Mouse (Mus musculus) embryonic facial prominence, embryonic 14.5 days (tissue): ENCODE data around the gene Mei4. TPM values are rescaled to one million over a fixed set of nuclear protein-coding genes. Genes with fewer than 3 reads are reported as not detected.

Source experiments
- ATAC-seq: fragments of 200-750 bp; cut with Nextera tagmentation; 2 replicates; pipeline ENCODE4 v1.8.0; 2017; ENCODE audit warnings: low read depth, moderate number of reproducible peaks, moderate TSS enrichment
- DNase-seq: peaks from one replicate; pipeline ENCODE4 v3.0.0-alpha.2; 2015; ENCODE audit warnings: low spot score
- H3K27ac ChIP-seq: fragments of 300-500 bp; sonication (generic); replicated peaks from 2 replicates; pipeline ENCODE4 v1.5.1; 2014; ENCODE audit warnings: low read depth, mild to moderate bottlenecking, low read length, moderate library complexity
- H3K27me3 ChIP-seq: fragments of 300-500 bp; sonication (generic); replicated peaks from 2 replicates; pipeline ENCODE4 v1.6.1; 2014; ENCODE audit warnings: low read length; ENCODE audit not compliant: control insufficient read depth, insufficient read depth
- H3K36me3 ChIP-seq: fragments of 300-500 bp; sonication (generic); 2 replicates; pipeline ENCODE4 v1.6.1; 2014; ENCODE audit warnings: low read length, mixed read lengths; ENCODE audit not compliant: control insufficient read depth, insufficient read depth
- H3K4me1 ChIP-seq: fragments of 300-500 bp; sonication (generic); 2 replicates; pipeline ENCODE4 v1.6.1; 2014; ENCODE audit warnings: antibody characterized with exemption, low read length; ENCODE audit not compliant: control insufficient read depth, insufficient read depth
- H3K4me2 ChIP-seq: fragments of 300-500 bp; sonication (generic); 2 replicates; pipeline ENCODE4 v1.6.1; 2014; ENCODE audit warnings: low read depth, mild to moderate bottlenecking, low read length, moderate library complexity, mixed read lengths
- H3K4me3 ChIP-seq: fragments of 300-500 bp; sonication (generic); 2 replicates; pipeline ENCODE4 v1.5.1; 2014; ENCODE audit warnings: low read depth, mild to moderate bottlenecking, low read length
- H3K9ac ChIP-seq: fragments of 300-500 bp; sonication (generic); 2 replicates; pipeline ENCODE4 v1.6.1; 2014; ENCODE audit warnings: low read depth, mild to moderate bottlenecking, low read length, moderate library complexity, mixed read lengths
- H3K9me3 ChIP-seq: fragments of 300-500 bp; sonication (generic); 2 replicates; pipeline ENCODE4 v1.6.1; 2016; ENCODE audit warnings: low read length; ENCODE audit not compliant: control insufficient read depth
- WGBS: fragments of 180-500 bp; shearing (Covaris S2); extraction: QIAGEN DNeasy Blood & Tissue Kit; methylation state at CpG from one replicate; pipeline ENCODE4 v1.1.7; 2014; 5-methylcytosine and 5-hydroxymethylcytosine counted together
- polyA plus RNA-seq: library from polyadenylated mRNA; unstranded; fragments of >200 nt; fragmentation: Nextera tagmentation; extraction: Ambion mirVana; gene quantifications from 2 replicates; pipeline ENCODE4 v1.2.1, GENCODE M21; 2014

Gene Mei4
- polyA plus RNA-seq, 1 experiment from 2014 or later: 1.3 TPM

- Histone ChIP-seq H3K4me2 (no peak overlapping the region), H3K9ac (no peak overlapping the region), H3K9me3 (no peaks in the 10 kb centered on the region), H3K4me3 (no peak overlapping the region), H3K27me3 (no peaks in the 10 kb centered on the region), H3K36me3 (no peaks in the 10 kb centered on the region), H3K27ac (no peak overlapping the region), H3K4me1 (no peaks in the 10 kb centered on the region)
- DNase-seq (peak; percentile 42), ATAC-seq (no peak)
- WGBS: 64% methylated on average over 2 of the region's 2 CpGs
Measured at GRCm38 (mm10) chr9:82044517-82044916, 181.0 kb downstream of the Mei4 start.

GRCm38 (mm10) chr9:82073832-82074231 lies 210.4 kb downstream of the Mei4 start:
- H3K27me3 ChIP-seq: no peaks in the 10 kb centered on the region
- ATAC-seq: no peak
- no peak overlapping the region for H3K4me2 ChIP-seq
- no peak overlapping the region for H3K9ac ChIP-seq
- H3K4me1 ChIP-seq: no peaks in the 10 kb centered on the region
- H3K9me3 ChIP-seq: no peaks in the 10 kb centered on the region
- WGBS: 59% methylated on average over 1 of the region's 1 CpGs
- no peaks in the 10 kb centered on the region for H3K36me3 ChIP-seq
- no peak for DNase-seq
- H3K27ac ChIP-seq: no peak overlapping the region
- H3K4me3 ChIP-seq: no peak overlapping the region

- ATAC-seq (no peak), DNase-seq (no peak)
- Histone ChIP-seq H3K4me3 (no peak overlapping the region), H3K4me2 (no peak overlapping the region), H3K4me1 (no peaks in the 10 kb centered on the region), H3K9me3 (no peaks in the 10 kb centered on the region), H3K27me3 (no peaks in the 10 kb centered on the region), H3K36me3 (no peaks in the 10 kb centered on the region), H3K27ac (no peak overlapping the region), H3K9ac (no peak overlapping the region)
- WGBS: 90% methylated on average over 2 of the region's 2 CpGs
Measured at GRCm38 (mm10) chr9:82075270-82075669, 211.8 kb downstream of the Mei4 start.

- Histone ChIP-seq H3K9me3 (no peaks in the 10 kb centered on the region), H3K36me3 (no peaks in the 10 kb centered on the region), H3K27me3 (no peaks in the 10 kb centered on the region), H3K4me2 (no peak overlapping the region), H3K9ac (no peak overlapping the region), H3K4me3 (no peak overlapping the region), H3K27ac (no peak overlapping the region), H3K4me1 (no peaks in the 10 kb centered on the region)
- ATAC-seq (no peak), DNase-seq (no peak)
- WGBS: 79% methylated on average over 3 of the region's 3 CpGs
Measured at GRCm38 (mm10) chr9:82096409-82096808, 232.9 kb downstream of the Mei4 start.

GRCm38 (mm10) chr9:82114865-82115264 lies 251.4 kb downstream of the Mei4 start:
- no peak for ATAC-seq
- 89% methylated on average over 2 of the region's 2 CpGs for WGBS

GRCm38 (mm10) chr9:82136119-82136518 lies 272.6 kb downstream of the Mei4 start:
- DNase-seq (no peak), ATAC-seq (no peak)
- Histone ChIP-seq H3K27ac (no peak overlapping the region), H3K4me1 (no peaks in the 10 kb centered on the region), H3K9ac (no peak overlapping the region), H3K4me3 (no peak overlapping the region), H3K27me3 (no peaks in the 10 kb centered on the region), H3K4me2 (no peak overlapping the region), H3K36me3 (no peaks in the 10 kb centered on the region), H3K9me3 (no peaks in the 10 kb centered on the region)

More at GRCm38 (mm10) chr9:82114865-82115264, 251.4 kb downstream of the Mei4 start:
- Histone ChIP-seq H3K27me3 (no peaks in the 10 kb centered on the region), H3K4me2 (no peak overlapping the region), H3K4me1 (no peaks in the 10 kb centered on the region), H3K27ac (no peak overlapping the region), H3K9me3 (no peaks in the 10 kb centered on the region), H3K36me3 (no peaks in the 10 kb centered on the region), H3K9ac (no peak overlapping the region), H3K4me3 (no peak overlapping the region)
- peak; percentile 1 for DNase-seq

GRCm38 (mm10) chr9:82160143-82160542 lies 296.7 kb downstream of the Mei4 start:
- WGBS: 15% methylated on average over 9 of the region's 9 CpGs
- no peaks in the 10 kb centered on the region for H3K9me3 ChIP-seq
- H3K9ac ChIP-seq: peak overlapping the region; percentile 31; the same call in 1 of the 2 replicates
- H3K4me2 ChIP-seq: peak overlapping the region; percentile 47
- H3K27ac ChIP-seq: no peak overlapping the region
- no peaks in the 10 kb centered on the region for H3K27me3 ChIP-seq
- peak overlapping the region; percentile 18 for H3K4me3 ChIP-seq
- no peaks in the 10 kb centered on the region for H3K36me3 ChIP-seq
- no peak for ATAC-seq
- peak; percentile 75 for DNase-seq
- H3K4me1 ChIP-seq: no peaks in the 10 kb centered on the region

- ATAC-seq (no peak), DNase-seq (no peak)
- H3K4me1 ChIP-seq: no peaks in the 10 kb centered on the region
- H3K27me3 ChIP-seq: no peaks in the 10 kb centered on the region
- no peaks in the 10 kb centered on the region for H3K36me3 ChIP-seq
- no peak overlapping the region for H3K4me3 ChIP-seq
- H3K27ac ChIP-seq: no peak overlapping the region
- 62% methylated on average over 4 of the region's 4 CpGs for WGBS
- no peaks in the 10 kb centered on the region for H3K9me3 ChIP-seq
- H3K4me2 ChIP-seq: no peak overlapping the region
- no peak overlapping the region for H3K9ac ChIP-seq
Measured at GRCm38 (mm10) chr9:82162415-82162814, 298.9 kb downstream of the Mei4 start.

GRCm38 (mm10) chr9:82217976-82218375 lies 354.5 kb downstream of the Mei4 start:
- no peak overlapping the region for H3K9ac ChIP-seq
- H3K27me3 ChIP-seq: no peaks in the 10 kb centered on the region
- ATAC-seq (no peak), DNase-seq (peak; percentile 73)
- no peaks in the 10 kb centered on the region for H3K9me3 ChIP-seq
- no peak overlapping the region for H3K4me3 ChIP-seq
- WGBS: 45% methylated on average over 1 of the region's 1 CpGs
- no peak overlapping the region for H3K27ac ChIP-seq
- H3K4me1 ChIP-seq: no peaks in the 10 kb centered on the region
- H3K36me3 ChIP-seq: no peaks in the 10 kb centered on the region
- H3K4me2 ChIP-seq: no peak overlapping the region
